Mouse (Mus musculus) thymus, adult 2 months (tissue): ENCODE data around the gene Son. TPM values are rescaled to one million over a fixed set of nuclear protein-coding genes. Genes with fewer than 3 reads are reported as not detected.
A peak's percentile ranks its signal among the peaks of the same experiment; 100 is the strongest.

Source experiments
- DNase-seq: peaks from one replicate; pipeline ENCODE4 v3.0.0; 2021
- H3K27ac ChIP-seq: fragments of 200-500 bp; 2 replicates; pipeline ENCODE4 v1.5.1; 2012; ENCODE audit warnings: low read length, control low read depth; ENCODE audit not compliant: control insufficient read depth, insufficient read depth
- H3K27me3 ChIP-seq: fragments of 200-500 bp; 2 replicates; pipeline ENCODE4 v1.6.1; 2012; ENCODE audit warnings: mild to moderate bottlenecking, low read length, moderate library complexity, mixed read lengths; ENCODE audit not compliant: control insufficient read depth, insufficient read depth
- H3K36me3 ChIP-seq: fragments of 200-500 bp; 2 replicates; pipeline ENCODE4 v1.6.1; 2012; ENCODE audit warnings: mild to moderate bottlenecking, low read length, moderate library complexity; ENCODE audit not compliant: control insufficient read depth, insufficient read depth
- H3K4me1 ChIP-seq: fragments of 200-500 bp; replicated peaks from 2 replicates; pipeline ENCODE4 v1.6.1; 2012; ENCODE audit warnings: low read length; ENCODE audit not compliant: control insufficient read depth, insufficient read depth
- H3K4me3 ChIP-seq: fragments of 200-500 bp; 2 replicates; pipeline ENCODE4 v1.5.1; 2012; ENCODE audit warnings: mild to moderate bottlenecking, low read length, control low read depth, moderate library complexity; ENCODE audit not compliant: control insufficient read depth, insufficient read depth
- CTCF ChIP-seq: fragments of 200-500 bp; IDR thresholded peaks from 2 replicates; pipeline ENCODE4 v1.5.1; 2012; ENCODE audit warnings: mild to moderate bottlenecking, control low read depth, low read length, moderate library complexity, borderline replicate concordance; ENCODE audit not compliant: control insufficient read depth, poor library complexity, insufficient read depth; ENCODE audit errors: extremely low read depth
- POLR2A ChIP-seq: fragments of 200-500 bp; IDR thresholded peaks from 2 replicates; pipeline ENCODE4 v1.6.1; 2012; ENCODE audit warnings: mild to moderate bottlenecking, low read length, control low read depth, moderate library complexity; ENCODE audit not compliant: control insufficient read depth, poor library complexity, insufficient read depth; ENCODE audit errors: extremely low read depth
- WGBS: fragments of 180-500 bp; shearing (Covaris S2); methylation state at CpG from one replicate; pipeline ENCODE4 v1.1.7; 2018; 5-methylcytosine and 5-hydroxymethylcytosine counted together
- polyA plus RNA-seq: library from polyadenylated mRNA; depleted of rRNA; stranded (reverse); fragments of >200 nt; gene quantifications from 2 replicates; pipeline ENCODE4 v1.2.3, GENCODE M21; 2012

Gene Son
- polyA plus RNA-seq, 1 experiment: 258 TPM

DNA sequence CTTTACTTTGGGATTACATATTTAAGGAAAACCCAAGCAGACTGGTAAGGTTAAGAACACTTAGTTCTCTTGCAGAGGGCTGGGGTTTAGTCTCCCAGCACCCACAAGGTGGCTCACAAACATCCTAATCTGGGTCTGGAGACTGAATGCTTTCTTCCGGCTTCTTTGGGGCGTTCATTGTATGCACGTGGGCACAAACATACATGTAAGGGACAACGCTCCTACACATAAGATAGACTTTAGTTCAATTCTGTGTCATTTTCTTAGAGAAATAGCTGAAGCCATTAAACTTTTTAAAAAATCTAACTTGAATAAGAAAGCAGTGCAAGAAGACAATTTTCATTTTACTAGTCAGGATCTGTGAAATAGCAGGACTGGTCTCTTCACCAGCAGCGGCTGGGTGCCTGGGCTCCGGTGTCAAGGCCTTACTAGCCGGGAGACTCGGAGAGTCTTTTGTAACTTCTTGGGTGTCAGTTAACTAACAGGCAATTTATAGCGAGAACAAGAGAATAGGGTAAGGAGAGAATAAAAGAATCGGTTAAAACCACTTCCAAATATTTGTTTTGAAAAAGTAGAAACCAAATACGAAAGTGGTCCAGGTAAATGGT lies 1.2 kb upstream of the Son start:
- peak; percentile 45 for DNase-seq
- Histone ChIP-seq H3K4me3 (peak overlapping the region; percentile 72), H3K36me3 (peaks cover 8% of the 10 kb centered on the region), H3K4me1 (peaks cover 2% of the 10 kb centered on the region; the same call in 1 of the 2 replicates), H3K27me3 (no peaks in the 10 kb centered on the region), H3K27ac (peak overlapping the region; percentile 46; the same call in 1 of the 2 replicates)
- WGBS: under 1% methylated on average over 11 of the region's 11 CpGs
- TF ChIP-seq POLR2A: no peak
- no peak for TF ChIP-seq CTCF

DNA sequence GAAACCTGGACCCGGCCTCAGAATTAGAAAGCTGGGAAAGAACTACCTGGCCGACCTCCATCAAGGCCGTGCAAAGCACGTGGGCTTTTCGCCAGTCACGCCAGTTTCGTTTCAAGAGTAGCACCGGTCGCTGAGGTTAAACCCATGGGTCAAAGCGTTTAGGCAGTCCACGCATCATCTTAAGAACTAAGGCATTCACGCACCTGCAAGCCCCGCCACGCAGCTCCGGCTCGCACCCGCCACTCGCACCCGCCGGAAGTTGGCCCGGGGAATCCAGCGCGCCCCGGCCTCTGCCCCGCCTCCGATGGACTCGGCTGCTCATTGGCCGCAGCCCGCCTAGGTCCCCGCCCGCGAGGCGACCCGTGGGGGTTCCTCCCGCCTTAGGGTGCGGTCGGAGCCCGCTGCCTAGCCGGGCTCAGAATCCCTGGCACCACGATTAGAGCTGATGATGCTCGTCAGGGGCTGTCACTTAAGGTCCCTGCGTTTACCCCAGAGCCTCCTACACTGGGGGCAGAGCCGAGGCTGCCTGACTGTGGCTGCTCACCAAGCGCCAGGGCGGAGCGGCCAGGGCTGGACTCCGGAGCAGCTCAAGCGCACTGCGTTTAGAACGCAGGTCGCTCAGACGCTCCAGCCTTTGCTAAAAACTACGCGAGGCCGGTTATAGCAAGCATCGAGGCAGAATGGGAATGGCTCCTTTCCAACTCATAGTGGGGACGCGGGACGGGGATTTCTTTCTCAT lies 456 bp upstream of the Son start, which contains the start of gene Gart:
Gart (minus strand) TSS at position 272 of the 739 bp plus-strand sequence.
- Histone ChIP-seq H3K4me1 (peaks cover 2% of the 10 kb centered on the region; the same call in 1 of the 2 replicates), H3K27me3 (no peaks in the 10 kb centered on the region), H3K4me3 (peak within 1 kb of the TSS; percentile 72), H3K36me3 (peaks cover 9% of the 10 kb centered on the region; the same call in 1 of the 2 replicates), H3K27ac (peak within 1 kb of the TSS; percentile 87)
- under 1% methylated on average over 59 of the region's 59 CpGs for WGBS
- peak; percentile 61; the same call in 1 of the 2 replicates for TF ChIP-seq CTCF
- peak; percentile 99 for TF ChIP-seq POLR2A
- peak; percentile 95 for DNase-seq

DNA sequence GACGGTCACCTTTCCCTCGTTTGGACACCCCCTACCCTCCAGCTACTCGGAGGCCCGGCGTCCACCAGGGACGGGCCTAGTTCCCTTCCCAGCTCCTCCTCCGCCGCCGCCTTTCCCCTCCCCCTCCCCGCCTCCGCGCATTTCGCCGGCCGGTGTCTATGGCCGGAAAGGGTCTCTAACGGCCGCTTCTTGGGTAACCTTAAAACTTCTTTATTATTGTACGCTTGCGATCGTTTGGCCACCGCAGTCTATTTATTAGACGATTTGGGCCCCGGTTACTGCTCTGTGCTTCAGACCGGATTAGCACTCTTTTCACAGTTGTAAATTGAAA lies 879 bp downstream of the Son start:
- peak overlapping the region; percentile 63 for H3K4me3 ChIP-seq
- H3K27ac ChIP-seq: peak overlapping the region; percentile 82; the same call in 1 of the 2 replicates
- peaks cover 2% of the 10 kb centered on the region for H3K4me1 ChIP-seq
- peak; percentile 79 for DNase-seq
- no peak for TF ChIP-seq POLR2A
- TF ChIP-seq CTCF: no peak
- peaks cover 14% of the 10 kb centered on the region for H3K36me3 ChIP-seq
- no peaks in the 10 kb centered on the region for H3K27me3 ChIP-seq
- under 1% methylated on average over 25 of the region's 25 CpGs for WGBS

DNA sequence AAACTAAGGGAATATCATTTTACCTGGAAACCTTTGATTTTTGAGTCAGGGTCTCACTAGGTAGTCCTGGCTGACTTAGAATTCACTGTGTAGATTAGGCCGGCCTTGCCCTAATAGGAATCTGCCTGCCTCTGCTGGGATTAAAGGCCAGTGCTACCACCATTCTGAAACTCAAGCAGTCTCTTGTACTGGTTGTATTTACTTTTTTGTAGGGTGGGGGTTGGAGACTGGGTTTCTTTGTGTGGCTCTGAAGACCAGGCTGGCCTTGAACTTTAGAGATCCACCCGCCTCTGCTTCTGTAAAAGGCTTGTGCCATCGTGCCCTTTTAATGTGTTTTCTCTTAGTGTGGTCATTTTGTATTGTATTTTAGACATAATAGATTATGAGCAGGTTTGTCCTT lies 1.9 kb downstream of the Son start:
- 48% methylated on average over 3 of the region's 3 CpGs for WGBS
- H3K27ac ChIP-seq: no peak overlapping the region
- no peak overlapping the region for H3K4me3 ChIP-seq
- TF ChIP-seq CTCF (no peak), POLR2A (no peak)
- peaks cover 19% of the 10 kb centered on the region for H3K36me3 ChIP-seq
- peaks cover 2% of the 10 kb centered on the region for H3K4me1 ChIP-seq
- DNase-seq: no peak
- no peaks in the 10 kb centered on the region for H3K27me3 ChIP-seq

DNA sequence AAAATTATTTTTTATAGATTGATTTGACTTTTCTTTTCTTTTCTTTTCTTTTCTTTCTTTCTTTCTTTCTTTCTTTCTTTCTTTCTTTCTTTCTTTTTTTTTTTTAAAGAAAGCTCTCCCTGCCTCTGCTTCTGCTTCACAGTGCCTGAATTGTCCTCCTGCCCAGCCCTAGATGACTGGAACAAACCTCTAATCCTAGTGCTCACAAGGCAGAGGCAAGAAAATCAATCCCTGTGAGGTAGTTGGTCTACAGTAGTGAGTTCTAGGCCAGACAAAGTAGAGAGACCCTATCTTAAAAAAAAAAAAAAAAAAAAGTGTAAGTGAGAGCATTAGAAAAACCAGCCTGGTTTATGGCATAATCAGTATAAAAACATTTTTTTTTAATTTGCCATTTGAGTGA lies 2.5 kb downstream of the Son start:
- peaks cover 2% of the 10 kb centered on the region for H3K4me1 ChIP-seq
- no peak for DNase-seq
- no peak overlapping the region for H3K27ac ChIP-seq
- H3K27me3 ChIP-seq: no peaks in the 10 kb centered on the region
- TF ChIP-seq POLR2A (no peak), CTCF (no peak)
- no peak overlapping the region for H3K4me3 ChIP-seq
- H3K36me3 ChIP-seq: peaks cover 25% of the 10 kb centered on the region

DNA sequence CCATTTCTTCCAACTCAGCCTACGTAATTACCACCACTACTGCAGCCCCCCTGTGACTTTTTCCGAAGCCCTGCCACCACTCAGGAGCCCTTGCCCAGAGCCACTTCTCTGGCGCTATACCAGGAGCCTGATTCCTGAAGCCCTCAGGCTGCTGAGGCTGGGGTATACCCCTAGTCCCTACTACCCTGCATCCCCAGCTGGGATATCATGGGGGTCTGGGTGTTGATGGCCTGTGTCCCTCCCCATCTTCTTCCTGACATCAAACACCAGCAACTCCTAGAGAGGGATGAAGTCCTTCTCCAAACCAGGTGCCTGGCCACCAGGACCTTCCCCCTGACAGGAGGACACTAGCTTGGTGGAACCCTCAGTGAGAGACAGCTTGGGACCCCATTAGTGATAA lies 4.9 kb downstream of the Son start:
- Histone ChIP-seq H3K4me1 (peaks cover 2% of the 10 kb centered on the region), H3K36me3 (peaks cover 49% of the 10 kb centered on the region), H3K4me3 (no peak overlapping the region), H3K27ac (no peak overlapping the region), H3K27me3 (no peaks in the 10 kb centered on the region)
- no peak for DNase-seq
- TF ChIP-seq POLR2A: no peak
- TF ChIP-seq CTCF: no peak
- 100% methylated on average over 3 of the region's 3 CpGs for WGBS
